Mouse (Mus musculus) adrenal gland, postnatal 36 days (tissue): ENCODE results near the gene Spata31d1a. TPM values are rescaled to one million over a fixed set of nuclear protein-coding genes. Genes with fewer than 3 reads are reported as not detected.

ENCODE experiments used
- DNase-seq, 2 experiments: peaks; one replicate each; pipeline ENCODE4 v3.0.0; 2021; ENCODE audit warnings: mixed read lengths in 1 of 2
- total RNA-seq, 2 experiments: library from RNA; stranded (reverse); gene quantifications; 2 replicates each; pipeline ENCODE4 v1.2.3; 2021

Spata31d1a gene
- total RNA-seq, 2 experiments from 2014 or later = not detected

DNA sequence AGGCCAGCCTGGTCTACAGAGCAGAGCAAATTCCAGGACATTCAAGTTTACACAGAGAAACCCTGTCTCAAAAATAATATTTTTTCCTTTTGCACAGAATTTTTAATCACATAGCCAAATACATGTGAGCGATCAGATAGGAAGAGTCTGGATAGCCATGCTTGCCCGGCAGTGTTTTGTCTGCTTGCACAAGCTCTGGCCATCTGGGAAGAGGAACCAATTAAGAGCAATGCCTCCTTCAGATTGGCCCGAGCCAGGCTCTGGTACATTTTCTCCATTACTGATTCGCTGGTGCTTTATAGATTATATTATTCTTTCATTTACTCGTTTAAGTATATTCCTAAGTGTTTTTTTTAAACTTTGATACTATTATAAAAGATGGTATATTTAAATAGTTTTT, 42.4 kb downstream of the Spata31d1a start:
- no peak for DNase-seq

GRCm38 (mm10) chr13:59663939-59664712, 46.0 kb downstream of the Spata31d1a start:
- DNase-seq = no peak

DNA sequence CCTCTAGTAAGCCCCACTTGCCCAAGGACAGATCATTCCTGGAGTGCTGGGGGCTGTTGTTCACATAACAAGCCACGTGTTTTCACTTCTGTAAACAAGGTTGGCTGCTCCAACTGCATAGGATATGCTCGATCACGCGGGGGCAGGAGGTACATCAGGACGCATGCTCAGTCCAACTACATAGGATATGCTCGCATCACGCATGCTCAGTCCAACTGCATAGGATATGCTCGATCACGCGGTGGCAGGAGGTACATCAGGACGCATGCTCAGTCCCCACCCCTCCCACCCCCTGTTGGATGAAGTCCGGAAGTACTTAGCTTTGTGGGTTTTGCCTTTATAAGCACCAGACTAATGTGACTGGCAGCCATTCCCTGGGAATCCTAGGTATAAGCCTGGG, 48.2 kb downstream of the Spata31d1a start:
- DNase-seq = no peak

- DNase-seq = no peak
These were observed 48.7 kb downstream of the Spata31d1a start for GRCm38 (mm10) chr13:59661387-59661786.

GRCm38 (mm10) chr13:59660371-59660770, 49.8 kb downstream of the Spata31d1a start:
- no peak for DNase-seq

DNA sequence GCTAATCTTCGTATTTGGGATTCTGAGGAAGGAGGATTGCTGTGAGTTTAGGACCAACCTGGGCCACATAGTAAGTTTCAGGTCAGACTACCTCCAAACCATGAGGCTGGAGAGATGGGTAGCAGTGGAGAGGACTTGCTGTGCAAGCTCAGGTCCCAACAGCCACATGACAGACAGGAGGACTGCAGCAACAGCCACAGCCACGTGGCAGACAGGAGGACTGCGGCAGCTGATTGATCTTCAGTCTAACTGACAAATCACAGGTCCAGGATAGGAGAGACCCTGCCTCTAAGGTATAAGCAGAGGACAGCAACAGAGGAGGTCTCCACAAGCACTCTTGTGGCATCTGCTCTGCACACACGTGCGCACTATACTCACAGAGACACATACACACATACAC, 52.3 kb downstream of the Spata31d1a start:
- DNase-seq = no peak

- peak in 1 of 2 experiments; percentile 14 for DNase-seq
These were observed 53.1 kb downstream of the Spata31d1a start for GRCm38 (mm10) chr13:59656975-59657388.

GRCm38 (mm10) chr13:59656316-59656832, 53.8 kb downstream of the Spata31d1a start:
- DNase-seq = no peak

- DNase-seq = no peak
These were observed 54.3 kb downstream of the Spata31d1a start for GRCm38 (mm10) chr13:59655718-59656315.

DNA sequence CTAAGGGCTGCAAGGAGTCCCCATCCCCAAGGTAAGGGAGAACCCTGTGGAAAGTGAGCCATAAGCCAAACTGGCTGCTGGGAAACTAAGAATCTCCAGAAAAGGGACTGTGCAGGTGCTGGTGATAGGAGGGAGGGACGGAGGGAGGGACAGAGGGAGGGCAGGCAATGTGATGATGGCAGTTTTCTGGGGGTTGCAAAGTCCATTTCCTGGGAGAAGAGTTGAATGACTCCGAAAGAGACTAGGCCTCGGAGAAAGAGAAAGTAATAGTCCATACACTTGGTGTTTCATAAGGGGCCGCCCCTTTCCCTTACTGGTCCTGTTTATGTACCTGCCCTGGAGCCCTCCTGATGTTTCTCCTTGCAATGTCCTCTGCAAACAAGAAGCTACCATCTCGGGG, 55.7 kb downstream of the Spata31d1a start:
- no peak for DNase-seq

DNA sequence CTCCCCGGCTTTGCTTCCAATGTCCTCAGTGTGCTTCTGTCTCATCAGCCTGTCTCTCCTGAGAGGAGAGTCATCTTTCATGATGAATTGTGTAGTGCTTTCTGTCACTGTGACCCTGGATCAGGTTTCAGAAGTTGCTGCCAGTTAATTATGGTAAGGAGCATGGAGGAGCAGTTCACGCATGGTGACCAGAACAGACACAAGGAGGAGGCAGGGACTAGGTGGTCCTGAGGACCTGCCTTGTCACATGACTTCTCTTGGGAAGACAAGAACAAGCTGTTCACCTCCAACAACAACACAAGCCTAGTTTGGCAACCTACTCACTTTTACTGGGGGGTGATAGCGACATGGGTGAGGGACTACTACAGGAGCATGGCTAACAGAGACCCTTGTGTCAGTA, 57.0 kb downstream of the Spata31d1a start:
- no peak for DNase-seq

GRCm38 (mm10) chr13:59652651-59653050, 57.5 kb downstream of the Spata31d1a start:
- no peak for DNase-seq

Other genes starting within 250 kb of the Spata31d1a start
- 10 to 100 TPM; 35.8 to 41.9 TPM for gene Agtpbp1, start 125.1 kb downstream of the Spata31d1a start, total RNA-seq
- gene Naa35, start 125.1 kb downstream of the Spata31d1a start, total RNA-seq = 10 to 100 TPM; 69.9 to 72.4 TPM
- gene Golm1, start 34.5 kb downstream of the Spata31d1a start, total RNA-seq = 1 to 10 TPM; 8.0 to 8.3 TPM
- not detected for gene 4921517D22Rik, start 16.2 kb downstream of the Spata31d1a start, total RNA-seq
- not detected for gene Spata31d1b, start 2.0 kb upstream of the Spata31d1a start, total RNA-seq
- gene Spata31d1d, start 21.4 kb upstream of the Spata31d1a start, total RNA-seq = not detected
- gene 1700014D04Rik, start 36.4 kb upstream of the Spata31d1a start, total RNA-seq = under 1 TPM; 0.23 to 0.36 TPM
- 100 to 1,000 TPM in 1 of 2 experiments, 10 to 100 TPM in 1; 97.6 to 107 TPM for gene Isca1, start 59.5 kb upstream of the Spata31d1a start, total RNA-seq
- not detected for gene Gm49354, start 71.9 kb upstream of the Spata31d1a start, total RNA-seq
- 10 to 100 TPM; 68.6 to 71.0 TPM for gene Tut7, start 112.8 kb upstream of the Spata31d1a start, total RNA-seq